Mouse (Mus musculus) hindbrain, embryonic 14.5 days (tissue): ENCODE measurements around the gene Sqstm1. TPM values are rescaled to one million over a fixed set of nuclear protein-coding genes. Genes with fewer than 3 reads are reported as not detected.

Experiments used
- ATAC-seq: fragments of 200-750 bp; cut with Nextera tagmentation; 2 replicates; pipeline ENCODE4 v1.8.0; 2017; ENCODE audit warnings: moderate number of reproducible peaks, mild to moderate bottlenecking, moderate TSS enrichment, moderate library complexity; ENCODE audit not compliant: low FRiP score
- DNase-seq: peaks from one replicate; pipeline ENCODE4 v3.0.0-alpha.2; 2015; ENCODE audit warnings: low spot score
- H3K27ac ChIP-seq: fragments of 300-500 bp; sonication (generic); 2 replicates; pipeline ENCODE4 v1.5.1; 2014; ENCODE audit warnings: mild to moderate bottlenecking, moderate library complexity
- H3K27me3 ChIP-seq: fragments of 300-500 bp; sonication (generic); 2 replicates; pipeline ENCODE4 v1.6.1; 2014; ENCODE audit warnings: mild to moderate bottlenecking, low read length, mixed read lengths; ENCODE audit not compliant: control insufficient read depth, insufficient read depth
- H3K36me3 ChIP-seq: fragments of 300-500 bp; sonication (generic); replicated peaks from 2 replicates; pipeline ENCODE4 v1.6.1; 2014; ENCODE audit not compliant: control insufficient read depth, insufficient read depth
- H3K4me1 ChIP-seq: fragments of 300-500 bp; sonication (generic); replicated peaks from 2 replicates; pipeline ENCODE4 v1.6.1; 2014; ENCODE audit warnings: antibody characterized with exemption, low read length, mixed read lengths; ENCODE audit not compliant: control insufficient read depth, insufficient read depth
- H3K4me2 ChIP-seq: fragments of 300-500 bp; sonication (generic); replicated peaks from 2 replicates; pipeline ENCODE4 v1.6.1; 2014; ENCODE audit warnings: mild to moderate bottlenecking, moderate library complexity
- H3K4me3 ChIP-seq: fragments of 300-500 bp; sonication (generic); replicated peaks from 2 replicates; pipeline ENCODE4 v1.5.1; 2014; ENCODE audit warnings: mild to moderate bottlenecking, low read length
- H3K9ac ChIP-seq: fragments of 300-500 bp; sonication (generic); 2 replicates; pipeline ENCODE4 v1.6.1; 2014
- H3K9me3 ChIP-seq: fragments of 300-500 bp; sonication (generic); 2 replicates; pipeline ENCODE4 v1.6.1; 2016; ENCODE audit warnings: low read length; ENCODE audit not compliant: control insufficient read depth
- WGBS: fragments of 180-500 bp; shearing (Covaris S2); extraction: QIAGEN DNeasy Blood & Tissue Kit; methylation state at CpG from one replicate; pipeline ENCODE4 v1.1.7; 2014; 5-methylcytosine and 5-hydroxymethylcytosine counted together
- polyA plus RNA-seq: library from polyadenylated mRNA; unstranded; fragments of >200 nt; fragmentation: Nextera tagmentation; extraction: Ambion mirVana; gene quantifications from 2 replicates; pipeline ENCODE4 v1.2.1, GENCODE M21; 2014

Gene Sqstm1
- polyA plus RNA-seq, 1 experiment from 2014 or later = 365 TPM

DNA sequence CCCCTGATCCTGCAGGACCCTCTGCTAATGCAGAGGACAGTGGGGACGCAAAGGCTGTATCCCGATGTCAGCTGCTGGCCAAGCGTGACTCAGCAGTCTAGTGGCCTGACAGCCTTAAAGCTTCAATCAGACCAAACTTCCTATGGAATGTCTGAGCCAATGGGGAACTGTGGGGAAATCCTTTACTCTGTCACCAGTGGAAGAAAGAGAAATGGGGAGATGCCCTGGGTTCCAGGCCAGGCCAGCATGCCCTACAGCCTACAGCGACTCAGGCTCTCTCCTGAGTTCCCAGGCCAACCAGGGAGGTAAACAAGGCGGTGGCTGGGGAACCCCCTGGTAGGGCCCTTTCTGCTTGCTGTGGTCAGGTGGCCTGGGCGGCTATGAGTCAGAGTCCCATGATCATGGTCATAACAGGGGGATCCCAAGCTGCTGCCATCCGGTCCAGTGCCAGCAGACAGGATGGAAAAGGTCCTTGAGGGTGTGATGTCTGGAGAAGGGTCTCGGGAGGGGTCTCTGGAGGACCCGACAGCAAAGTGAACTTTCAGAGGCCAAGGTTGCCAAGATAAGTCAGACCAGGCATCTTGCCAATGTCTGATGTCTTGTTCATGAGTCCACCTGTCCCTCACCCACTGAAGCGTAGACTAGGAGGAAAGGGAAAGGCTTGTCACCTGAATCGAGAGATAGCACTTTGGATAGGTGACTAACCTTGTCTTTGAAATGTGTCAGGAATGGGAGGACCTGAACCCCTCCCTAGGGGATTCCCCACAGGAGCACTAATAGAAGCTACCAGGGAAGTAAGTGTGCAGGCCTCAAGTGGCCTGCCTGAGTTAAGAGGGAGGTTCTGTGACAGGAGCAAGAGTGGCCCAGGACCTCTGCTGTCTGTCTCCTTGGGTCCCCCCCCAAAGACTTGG is 2.5 kb upstream of the Sqstm1 start:
- no peak overlapping the region for H3K4me2 ChIP-seq
- no peaks in the 10 kb centered on the region for H3K36me3 ChIP-seq
- no peak overlapping the region for H3K27ac ChIP-seq
- no peak overlapping the region for H3K9ac ChIP-seq
- whole genome bisulfite sequencing = 62% methylated on average over 11 of the region's 11 CpGs
- H3K27me3 ChIP-seq = no peaks in the 10 kb centered on the region
- DNase-seq = no peak
- H3K9me3 ChIP-seq = no peaks in the 10 kb centered on the region
- no peak overlapping the region for H3K4me3 ChIP-seq
- peaks cover 27% of the 10 kb centered on the region for H3K4me1 ChIP-seq
- ATAC-seq = no peak

DNA sequence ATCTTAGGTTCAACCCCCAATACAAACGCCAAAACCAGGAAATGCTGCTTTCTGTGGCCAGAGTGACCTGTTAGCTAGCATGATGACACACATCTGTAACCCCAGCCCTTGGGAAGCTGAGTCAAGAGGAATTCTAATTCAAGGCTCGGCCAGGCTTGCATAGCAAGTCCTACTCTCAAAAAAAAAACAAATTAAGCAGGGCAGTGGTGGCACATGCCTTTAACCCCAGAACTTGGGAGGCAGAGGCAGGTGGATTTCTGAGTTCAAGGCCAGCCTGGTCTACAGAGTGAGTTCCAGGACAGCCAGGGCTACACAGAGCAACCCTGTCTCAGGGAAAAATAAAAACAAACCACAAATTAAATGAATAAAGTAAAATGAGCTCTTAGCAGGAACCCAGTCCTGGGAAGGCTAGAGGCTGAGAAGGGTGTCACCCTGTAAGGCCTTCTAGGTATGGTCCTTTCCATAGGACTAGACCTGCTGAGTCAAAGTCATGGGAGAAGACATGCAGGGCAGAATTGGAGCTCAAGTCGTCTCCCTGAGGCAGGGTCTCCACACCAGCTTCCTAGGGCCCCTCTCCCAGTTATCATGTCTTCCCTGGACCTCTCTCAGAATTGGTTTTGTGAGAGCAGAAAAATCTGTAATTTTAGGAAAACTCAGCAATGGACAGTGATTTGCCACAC is 1.6 kb upstream of the Sqstm1 start:
- peaks cover 5% of the 10 kb centered on the region for H3K36me3 ChIP-seq
- H3K27ac ChIP-seq = no peak overlapping the region
- 79% methylated on average over 3 of the region's 3 CpGs for WGBS
- no peak overlapping the region for H3K4me2 ChIP-seq
- no peak for DNase-seq
- H3K4me3 ChIP-seq = no peak overlapping the region
- H3K9ac ChIP-seq = no peak overlapping the region
- no peaks in the 10 kb centered on the region for H3K9me3 ChIP-seq
- no peaks in the 10 kb centered on the region for H3K27me3 ChIP-seq
- peaks cover 27% of the 10 kb centered on the region for H3K4me1 ChIP-seq
- ATAC-seq = no peak

DNA sequence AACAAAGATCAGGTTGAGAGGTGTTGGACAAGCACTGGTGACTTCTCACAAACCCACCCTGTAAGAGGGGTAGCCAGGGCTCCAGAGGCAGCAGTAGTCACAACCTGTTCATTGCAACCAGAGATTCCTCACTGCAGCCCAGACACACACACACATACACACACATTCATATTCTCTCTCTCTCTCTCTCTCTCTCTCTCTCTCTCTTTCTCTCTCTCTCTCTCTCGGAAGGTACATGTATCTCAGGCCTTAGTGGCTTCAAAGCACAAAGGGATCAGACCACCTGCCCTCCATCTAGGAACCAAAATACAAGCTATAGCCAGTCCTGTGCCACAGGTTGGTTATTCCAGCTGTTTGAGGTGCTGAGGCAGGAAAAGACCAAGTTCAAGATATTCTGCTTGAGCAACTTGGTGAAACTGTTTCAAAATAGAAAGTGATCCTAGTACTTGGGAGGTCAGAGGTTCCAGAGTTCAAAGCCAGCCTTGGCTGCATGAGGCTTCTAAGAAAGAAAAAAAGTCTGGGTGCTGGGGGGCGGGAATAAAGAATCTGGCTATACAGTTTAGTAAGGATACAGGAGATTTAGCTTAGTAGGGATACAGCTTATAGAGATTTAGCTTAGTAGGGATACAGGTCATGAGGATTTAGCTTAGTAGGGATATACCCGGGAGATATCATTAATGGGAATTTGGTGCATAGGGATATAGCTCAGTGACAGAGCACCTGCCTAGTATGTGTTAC is 864 bp upstream of the Sqstm1 start:
- Histone ChIP-seq H3K9me3 (no peaks in the 10 kb centered on the region), H3K27me3 (no peaks in the 10 kb centered on the region), H3K27ac (peak overlapping the region; percentile 96; the same call in 1 of the 2 replicates), H3K4me2 (peak overlapping the region; percentile 75), H3K4me1 (peaks cover 27% of the 10 kb centered on the region), H3K4me3 (peak overlapping the region; percentile 74), H3K9ac (peak overlapping the region; percentile 86; the same call in 1 of the 2 replicates), H3K36me3 (peaks cover 12% of the 10 kb centered on the region)
- ATAC-seq (no peak), DNase-seq (no peak)
- WGBS = 91% methylated on average over 3 of the region's 3 CpGs

DNA sequence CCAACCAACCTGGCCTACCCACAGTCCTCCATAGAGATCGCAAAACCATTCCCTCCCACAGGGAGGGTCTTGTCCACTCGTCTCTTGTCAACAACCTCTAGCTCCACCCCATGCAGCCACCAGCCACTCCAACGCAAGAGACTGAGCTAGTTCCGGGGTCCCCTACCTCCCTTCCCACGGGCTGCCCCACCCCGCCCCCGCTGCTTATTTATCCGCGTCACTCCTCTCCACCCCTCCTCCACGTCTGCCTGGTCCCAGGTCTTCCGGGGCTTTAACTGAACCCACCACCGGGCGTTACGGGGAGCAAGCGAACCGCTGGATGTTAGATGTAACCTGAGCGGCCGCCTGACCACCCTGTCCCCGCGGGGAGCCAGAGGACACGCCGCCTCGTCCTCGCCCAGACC is 524 bp downstream of the Sqstm1 start:
- H3K4me1 ChIP-seq = peaks cover 19% of the 10 kb centered on the region
- ATAC-seq (peak; percentile 93), DNase-seq (peak; percentile 85)
- peak overlapping the region; percentile 96 for H3K27ac ChIP-seq
- H3K4me2 ChIP-seq = peak overlapping the region; percentile 75
- no peaks in the 10 kb centered on the region for H3K9me3 ChIP-seq
- peak overlapping the region; percentile 74 for H3K4me3 ChIP-seq
- H3K27me3 ChIP-seq = no peaks in the 10 kb centered on the region
- peaks cover 26% of the 10 kb centered on the region for H3K36me3 ChIP-seq
- peak overlapping the region; percentile 86 for H3K9ac ChIP-seq
- under 1% methylated on average over 24 of the region's 24 CpGs for WGBS

DNA sequence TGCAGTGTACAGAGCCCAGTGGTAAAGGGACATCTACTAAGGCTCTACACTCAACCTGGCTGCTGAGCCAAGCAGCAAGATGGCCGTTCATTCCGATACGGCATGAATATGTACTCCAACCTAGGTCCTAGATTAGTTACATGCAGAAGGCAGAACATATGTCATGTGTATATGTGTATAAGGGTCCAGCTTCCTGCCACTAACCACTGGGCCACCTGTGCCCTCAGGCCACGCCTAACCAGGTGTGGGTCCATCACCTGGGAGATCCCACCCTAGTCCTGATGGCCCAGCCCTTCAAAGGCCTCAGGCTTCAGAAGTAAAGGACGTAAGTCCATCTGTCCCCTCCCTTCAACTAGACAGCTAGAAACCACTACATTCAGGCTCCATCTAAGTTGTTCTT is 2.6 kb downstream of the Sqstm1 start:
- Histone ChIP-seq H3K4me2 (0 out of 2 replicates have a peak overlapping the region, but pooled peaks have one; percentile 75), H3K9me3 (no peaks in the 10 kb centered on the region), H3K9ac (no peak overlapping the region), H3K4me3 (no peak overlapping the region), H3K27me3 (no peaks in the 10 kb centered on the region), H3K27ac (no peak overlapping the region), H3K4me1 (peaks cover 19% of the 10 kb centered on the region), H3K36me3 (peaks cover 46% of the 10 kb centered on the region)
- no peak for ATAC-seq
- DNase-seq = no peak
- WGBS = 96% methylated on average over 5 of the region's 5 CpGs

DNA sequence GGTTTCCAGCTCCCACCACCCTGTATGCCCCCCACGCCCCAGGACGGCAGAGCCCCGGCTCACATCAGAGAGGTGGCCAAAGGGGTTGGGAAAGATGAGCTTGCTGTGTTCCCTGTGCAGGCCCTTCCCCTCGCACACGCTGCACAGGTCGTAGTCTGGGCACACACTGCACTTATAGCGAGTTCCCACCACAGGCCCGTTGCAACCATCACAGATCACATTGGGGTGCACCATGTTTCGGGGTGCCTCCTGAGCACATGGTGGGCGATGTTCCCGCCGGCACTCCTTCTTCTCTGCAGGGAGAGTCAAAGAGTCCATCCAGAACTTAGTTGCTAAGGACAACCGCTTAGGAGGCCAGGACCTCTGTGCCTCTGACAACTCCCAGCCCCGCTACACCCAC is 3.3 kb downstream of the Sqstm1 start:
- WGBS = 96% methylated on average over 14 of the region's 14 CpGs
- H3K27me3 ChIP-seq = no peaks in the 10 kb centered on the region
- H3K9me3 ChIP-seq = no peaks in the 10 kb centered on the region
- no peak for ATAC-seq
- peaks cover 53% of the 10 kb centered on the region for H3K36me3 ChIP-seq
- H3K4me2 ChIP-seq = no peak overlapping the region
- no peak overlapping the region for H3K4me3 ChIP-seq
- no peak overlapping the region for H3K9ac ChIP-seq
- no peak overlapping the region for H3K27ac ChIP-seq
- DNase-seq = no peak
- H3K4me1 ChIP-seq = peaks cover 19% of the 10 kb centered on the region

DNA sequence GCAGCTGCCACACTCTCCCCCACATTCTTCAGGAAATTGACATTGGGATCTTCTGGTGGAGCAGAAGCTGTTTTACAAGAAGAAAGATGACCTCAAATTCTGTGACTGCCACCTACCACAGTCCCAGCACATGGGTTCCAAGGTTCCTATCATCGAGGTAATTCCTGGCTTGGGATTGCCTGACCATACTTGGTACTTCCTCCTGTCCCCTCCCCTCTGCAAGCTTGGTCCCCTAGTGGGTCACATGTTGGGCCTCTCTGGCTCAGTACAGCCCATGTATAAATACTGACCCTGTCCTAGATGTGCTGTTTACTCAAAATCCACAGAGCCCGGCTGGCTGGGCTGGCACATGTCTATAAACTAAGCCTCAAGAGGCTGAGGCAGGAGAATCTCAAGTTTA is 4.6 kb downstream of the Sqstm1 start:
- DNase-seq = no peak
- ATAC-seq = no peak
- Histone ChIP-seq H3K4me3 (no peak overlapping the region), H3K27ac (no peak overlapping the region), H3K9ac (no peak overlapping the region), H3K9me3 (no peaks in the 10 kb centered on the region), H3K36me3 (peaks cover 66% of the 10 kb centered on the region), H3K27me3 (no peaks in the 10 kb centered on the region), H3K4me2 (no peak overlapping the region), H3K4me1 (peaks cover 16% of the 10 kb centered on the region)
- 96% methylated on average over 2 of the region's 2 CpGs for WGBS

DNA sequence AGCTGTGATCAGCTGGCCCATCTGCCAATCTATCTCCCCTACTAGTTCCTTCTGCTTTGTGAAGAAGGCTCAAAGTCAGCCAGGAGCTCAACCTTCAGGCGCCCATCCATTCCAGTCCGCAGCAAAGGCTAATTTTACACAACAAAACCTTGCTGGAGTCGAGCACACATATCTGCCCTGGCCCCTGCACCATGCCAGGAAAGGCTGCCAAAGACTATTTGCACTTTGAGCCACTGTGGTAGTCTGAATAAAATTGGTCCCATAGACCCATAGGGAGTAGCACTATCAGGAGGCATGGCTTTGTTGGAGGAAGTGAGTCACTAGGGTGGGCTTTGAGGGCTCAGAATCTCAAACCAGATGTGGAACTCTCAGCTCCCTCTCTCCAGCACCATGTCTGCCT is 5.2 kb downstream of the Sqstm1 start:
- DNase-seq = no peak
- no peaks in the 10 kb centered on the region for H3K9me3 ChIP-seq
- peaks cover 13% of the 10 kb centered on the region for H3K4me1 ChIP-seq
- H3K4me3 ChIP-seq = no peak overlapping the region
- H3K27me3 ChIP-seq = no peaks in the 10 kb centered on the region
- H3K9ac ChIP-seq = no peak overlapping the region
- WGBS = 94% methylated on average over 3 of the region's 3 CpGs
- no peak for ATAC-seq
- no peak overlapping the region for H3K4me2 ChIP-seq
- H3K27ac ChIP-seq = no peak overlapping the region
- peaks cover 72% of the 10 kb centered on the region for H3K36me3 ChIP-seq

DNA sequence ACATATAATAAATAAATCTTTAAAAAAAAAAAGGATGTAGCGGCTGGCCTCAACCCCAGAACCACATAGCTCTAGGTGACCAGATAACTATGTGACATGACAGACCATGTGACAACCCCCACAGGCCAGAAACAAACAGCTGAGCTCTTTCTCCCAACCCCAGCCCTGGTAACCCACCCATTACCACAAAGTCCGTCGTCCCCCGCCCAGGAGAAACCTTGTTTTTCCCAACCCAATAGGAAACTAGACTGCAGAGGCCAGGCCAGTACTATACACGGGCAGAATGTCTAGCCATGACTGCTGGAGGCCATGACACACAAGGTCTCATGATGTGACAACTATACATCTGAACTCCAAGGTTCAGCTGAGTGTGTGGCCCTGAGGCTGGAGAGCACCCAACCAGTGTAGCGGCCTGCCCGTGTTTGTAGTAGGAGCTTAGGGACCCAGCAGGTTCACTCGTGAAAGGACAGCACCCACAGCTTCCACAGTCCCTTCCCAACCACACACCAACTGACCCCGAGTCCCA is 7.3 kb downstream of the Sqstm1 start:
- Histone ChIP-seq H3K9me3 (no peaks in the 10 kb centered on the region), H3K4me3 (no peak overlapping the region), H3K4me2 (no peak overlapping the region), H3K27ac (no peak overlapping the region), H3K4me1 (0 out of 2 replicates have a peak, but pooled peaks cover 3% of the 10 kb centered on the region), H3K27me3 (no peaks in the 10 kb centered on the region), H3K9ac (no peak overlapping the region), H3K36me3 (peaks cover 93% of the 10 kb centered on the region)
- no peak for DNase-seq
- ATAC-seq = no peak
- 95% methylated on average over 9 of the region's 9 CpGs for WGBS
